Mouse (Mus musculus) activated CD4-positive, CD25-positive, alpha-beta regulatory T cell (primary cell): Measurements from ENCODE around the gene Spef1. TPM values are rescaled to one million over a fixed set of nuclear protein-coding genes. Genes with fewer than 3 reads are reported as not detected.

Source experiments
- polyA plus RNA-seq, 2 experiments: library from polyadenylated mRNA; unstranded; fragments of 100-300 nt; shearing (Covaris generic); gene quantifications; one replicate each; pipeline ENCODE4 v1.2.1; 2017

Gene Spef1
- under 1 TPM; 0.45 to 0.85 TPM for polyA plus RNA-seq

DNA sequence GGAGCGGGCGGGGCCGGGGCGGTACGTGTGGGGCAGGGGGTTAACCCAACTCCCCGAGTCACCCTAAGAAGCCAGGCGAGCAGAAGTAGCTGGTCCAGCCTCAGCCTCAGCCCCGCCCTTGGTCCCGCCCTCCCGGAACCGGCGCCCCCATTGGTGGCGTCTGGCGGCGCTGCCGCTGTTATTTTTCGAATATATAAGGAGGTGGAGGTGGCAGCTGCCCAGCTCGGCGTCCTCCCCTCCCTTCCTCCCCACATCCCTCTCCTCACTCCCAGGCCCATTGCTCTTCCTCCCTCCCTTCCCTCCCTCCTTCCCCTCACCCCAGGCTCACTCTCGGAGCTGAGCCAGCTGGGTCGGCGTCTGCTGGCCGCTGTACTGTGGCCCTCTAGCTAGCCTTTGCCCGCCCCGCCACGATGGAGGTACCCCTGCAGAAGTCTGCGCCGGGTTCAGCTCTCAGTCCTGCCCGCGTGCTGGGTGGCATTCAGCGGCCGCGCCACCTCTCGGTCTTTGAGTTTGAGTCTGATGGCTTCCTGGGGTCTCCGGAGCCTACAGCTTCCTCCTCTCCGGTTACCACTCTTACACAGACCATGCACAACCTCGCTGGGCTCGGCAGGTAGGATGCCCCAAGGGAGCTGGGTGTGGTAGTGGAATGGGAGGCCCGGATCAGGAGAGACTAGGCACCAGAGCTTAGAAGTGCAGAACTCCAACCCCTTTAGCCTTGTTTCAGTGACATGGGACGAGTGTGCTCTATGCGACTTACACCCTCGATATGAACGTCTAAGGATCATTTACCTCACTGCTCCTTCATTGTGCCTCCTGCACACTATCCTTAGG, at the start of gene Spef1, which contains the start of gene Cdc25b:
TSS of gene Spef1 (minus strand) at position 512 of the 831 bp plus-strand sequence.
TSS of gene Cdc25b (plus strand) at position 179 of the 831 bp plus-strand sequence.

DNA sequence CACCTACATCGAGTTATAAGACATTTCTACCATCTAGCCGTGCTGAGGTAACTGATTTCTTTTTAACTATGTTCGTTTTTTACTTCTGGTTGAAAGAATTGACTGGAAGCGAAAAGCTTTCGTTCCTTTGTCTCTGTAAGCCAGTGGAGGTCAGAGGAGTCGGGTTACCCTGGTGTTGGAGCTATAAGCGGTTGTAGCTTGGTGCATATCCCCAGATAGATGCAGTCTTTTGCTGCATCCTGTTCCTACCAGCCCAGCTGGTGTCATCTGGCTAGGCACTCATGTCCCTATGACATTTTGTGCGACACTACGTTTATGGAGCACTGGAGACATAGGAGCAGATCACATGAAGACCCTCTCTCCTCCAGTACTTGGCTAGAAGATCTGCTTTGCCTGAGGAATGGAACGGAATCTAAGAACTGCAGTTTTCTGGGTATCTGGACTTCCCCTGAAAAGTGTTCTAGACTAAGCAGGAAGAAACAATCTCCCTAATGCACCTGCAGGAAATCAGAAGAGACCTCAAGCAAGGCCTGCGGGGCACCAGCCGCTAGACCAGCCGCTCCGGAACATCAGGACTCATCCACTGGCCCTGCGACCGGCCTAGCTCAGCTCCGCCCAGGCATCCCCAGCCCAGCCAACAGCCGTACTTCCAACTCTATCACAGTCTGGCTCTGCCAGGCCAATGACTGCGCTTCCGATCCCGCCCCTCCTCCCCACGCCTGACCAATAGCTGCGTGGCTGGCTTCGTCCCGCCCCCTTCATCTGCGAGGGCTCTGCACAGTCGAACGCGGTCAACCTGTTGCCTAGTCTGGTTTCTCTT, 46.4 kb upstream of the Spef1 start, which contains the start of gene Mavs:
TSS of gene Mavs (plus strand) at position 757 of the 820 bp plus-strand sequence.

DNA sequence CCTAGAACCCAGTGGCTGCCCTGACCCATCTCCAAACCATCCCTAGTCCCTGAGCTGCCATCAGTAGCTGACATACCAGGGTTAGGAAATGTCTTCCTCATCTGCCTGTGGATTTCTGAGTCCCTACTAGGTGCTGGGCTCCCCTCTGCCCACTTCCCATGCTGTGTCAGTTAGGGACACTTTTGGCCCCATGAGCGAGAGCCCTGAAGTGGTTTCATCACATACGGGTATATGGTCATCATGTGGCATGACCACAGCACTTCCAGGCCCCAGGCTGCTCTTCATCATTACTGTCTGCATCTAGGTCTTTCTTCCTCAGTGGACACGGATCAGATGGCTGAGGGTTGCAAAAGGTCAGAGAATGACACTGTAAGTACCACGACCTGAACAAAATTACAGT, 19.7 kb upstream of the Spef1 start, which contains the start of gene Ap5s1:
TSS of gene Ap5s1 (plus strand) at position 301 of the 400 bp plus-strand sequence.

DNA sequence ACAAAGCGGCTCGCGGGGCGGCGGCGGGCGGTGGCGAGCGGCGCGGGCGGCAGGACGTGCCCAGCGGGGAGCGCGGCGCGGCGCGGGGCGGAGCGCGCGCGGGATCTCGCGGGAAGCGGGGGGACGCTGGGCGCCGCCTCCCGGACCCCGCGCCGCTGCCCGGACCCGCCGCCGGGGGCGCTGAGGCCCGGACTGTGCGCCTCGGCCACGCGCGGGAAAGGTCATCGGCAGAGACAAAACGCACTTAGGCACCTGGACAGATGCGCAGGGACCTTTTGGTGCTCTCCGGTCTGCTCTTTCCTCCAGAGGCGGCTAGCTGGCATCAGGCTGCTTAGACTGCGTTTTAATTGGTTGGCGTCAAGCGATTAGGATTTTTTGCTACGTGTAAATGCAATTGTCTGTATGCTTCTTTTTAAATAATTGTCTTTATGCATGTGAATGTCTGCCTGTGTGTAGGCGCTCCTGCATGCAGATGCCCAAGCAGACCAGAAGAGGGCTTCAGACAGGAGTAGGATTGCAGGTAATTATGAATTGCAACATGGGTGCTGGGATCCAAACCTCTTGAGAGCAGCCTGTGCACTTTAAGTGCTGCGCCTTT, 7.0 kb downstream of the Spef1 start, which contains the start of gene Cenpb:
TSS of gene Cenpb (minus strand) at position 78 of the 598 bp plus-strand sequence.

DNA sequence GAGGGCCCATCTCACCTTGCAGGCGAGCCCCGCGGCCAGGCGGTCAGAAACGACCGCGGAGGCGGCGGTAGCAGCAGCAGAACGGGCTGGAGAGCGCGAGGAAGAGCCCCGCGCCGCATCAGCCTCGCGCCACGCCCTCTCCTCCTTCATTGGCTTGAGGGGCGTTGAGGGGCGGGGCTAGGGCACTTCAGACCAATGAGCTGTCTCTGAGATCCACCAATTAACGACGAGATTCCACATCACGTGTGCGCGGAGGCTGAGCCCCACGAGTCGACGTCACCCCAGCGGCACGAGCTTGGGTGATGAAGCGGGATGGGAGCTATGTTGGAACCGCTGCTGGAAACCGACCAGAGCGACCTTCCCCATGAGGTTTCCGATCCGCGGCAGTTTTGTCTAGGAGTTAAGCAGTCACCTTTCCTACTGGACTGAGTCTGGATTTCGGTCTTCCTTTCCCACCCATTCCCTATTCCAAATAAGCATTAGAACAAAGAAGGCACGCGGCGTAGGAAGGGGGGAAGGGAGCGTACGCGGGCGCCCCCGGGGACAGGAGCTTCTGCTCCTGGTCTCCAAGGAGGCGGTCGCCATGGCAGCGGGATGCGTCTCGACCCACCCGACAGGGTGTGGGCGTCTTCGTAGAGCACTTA, 27.0 kb downstream of the Spef1 start, which contains the start of gene 1700037H04Rik:
TSS of gene 1700037H04Rik (minus strand) at position 144 of the 644 bp plus-strand sequence.

DNA sequence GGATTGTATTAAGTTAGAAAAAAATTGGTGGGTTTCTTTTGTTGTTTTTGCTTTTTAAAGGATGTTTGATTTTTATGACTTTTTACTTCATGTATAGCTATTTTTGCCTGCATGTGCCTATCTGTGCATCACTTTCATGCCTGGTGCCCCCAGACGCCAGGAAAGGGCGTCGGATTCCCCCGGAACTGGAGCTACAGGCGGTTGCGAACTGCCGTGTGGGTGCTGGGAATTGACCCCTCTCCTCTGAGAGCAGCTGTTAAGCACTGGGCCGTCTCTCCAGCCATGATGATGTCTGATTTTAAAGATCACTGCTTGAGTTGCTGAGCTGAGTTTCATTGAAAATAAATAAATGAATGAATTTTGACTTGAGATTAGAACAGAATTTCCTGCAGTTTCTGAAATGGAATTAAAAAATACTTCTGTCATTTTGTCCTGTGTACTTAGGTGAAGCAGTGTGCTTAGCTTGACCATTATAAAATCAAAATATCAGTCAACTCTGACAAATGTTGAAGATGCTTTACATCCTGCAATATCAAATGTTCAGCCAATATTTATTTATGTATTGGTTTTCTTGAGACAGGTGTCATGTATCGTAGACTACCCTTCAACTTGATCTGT, 54.0 kb downstream of the Spef1 start, which contains the start of gene Gm11037:
TSS of gene Gm11037 (plus strand) at position 568 of the 618 bp plus-strand sequence.

DNA sequence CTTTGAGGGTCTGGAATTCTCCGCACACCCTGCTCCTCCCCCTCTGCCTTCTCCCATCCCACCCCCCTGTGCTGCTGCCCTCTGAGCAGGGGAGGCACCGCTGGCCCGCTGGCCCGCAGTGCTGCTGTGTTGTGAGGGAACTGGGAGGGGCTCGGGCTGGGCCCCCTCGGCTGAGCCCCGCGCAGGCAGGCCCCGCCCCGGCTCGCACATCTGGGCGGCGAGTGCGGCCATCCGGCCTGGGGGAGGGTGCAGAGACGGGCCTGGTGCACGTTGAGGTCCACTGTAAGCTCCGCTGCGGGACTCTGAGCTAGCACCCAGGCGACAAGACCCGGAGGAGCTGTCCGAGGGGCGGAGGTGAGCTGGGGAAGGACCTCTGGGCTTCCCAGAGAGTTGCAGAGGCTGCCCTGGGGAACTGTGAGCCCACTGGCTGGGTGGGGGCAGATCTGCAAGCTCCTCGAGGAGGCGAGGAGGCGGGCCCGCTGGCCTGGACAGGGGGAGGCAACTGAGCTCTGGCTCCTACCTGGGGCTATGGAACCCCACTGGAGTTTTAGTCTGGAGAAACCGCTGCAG, 59.8 kb downstream of the Spef1 start, which contains the start of gene Hspa12b:
TSS of gene Hspa12b (plus strand) at position 120 of the 570 bp plus-strand sequence.

Other genes with a start within 250 kb of the Spef1 start
- gene Gfra4, start 144.2 kb downstream of the Spef1 start, polyA plus RNA-seq = under 1 TPM in 1 of 2 experiments, not detected in 1; 0.74 TPM
- gene Adam33, start 123.5 kb downstream of the Spef1 start, polyA plus RNA-seq = 1 to 10 TPM in 1 of 2 experiments, under 1 TPM in 1; 0.24 to 1.2 TPM
- gene Siglec1, start 100.5 kb downstream of the Spef1 start, polyA plus RNA-seq = 1 to 10 TPM in 1 of 2 experiments, under 1 TPM in 1; 0.47 to 1.5 TPM
- not detected for gene Hspa12b, start 60.0 kb downstream of the Spef1 start, polyA plus RNA-seq
- gene Gm11037, start 53.8 kb downstream of the Spef1 start, polyA plus RNA-seq = not detected
- 10 to 100 TPM; 29.1 to 30.9 TPM for gene 1700037H04Rik, start 27.2 kb downstream of the Spef1 start, polyA plus RNA-seq
- gene Cenpb, start 7.2 kb downstream of the Spef1 start, polyA plus RNA-seq = 1 to 10 TPM; 4.0 to 7.9 TPM
- gene Cdc25b, start 333 bp downstream of the Spef1 start, polyA plus RNA-seq = 100 to 1,000 TPM in 1 of 2 experiments, 10 to 100 TPM in 1; 71.8 to 191 TPM
- gene Ap5s1, start 19.8 kb upstream of the Spef1 start, polyA plus RNA-seq = 10 to 100 TPM; 17.8 to 24.0 TPM
- 10 to 100 TPM; 16.4 to 25.0 TPM for gene Mavs, start 46.8 kb upstream of the Spef1 start, polyA plus RNA-seq
- 100 to 1,000 TPM; 105 to 110 TPM for gene Pank2, start 75.2 kb upstream of the Spef1 start, polyA plus RNA-seq
- gene Rnf24, start 165.6 kb upstream of the Spef1 start, polyA plus RNA-seq = under 1 TPM; 0.23 to 0.56 TPM